Mouse (Mus musculus): ENCODE measurements around the gene Nsun5.

The Nsun5 gene

DNA sequence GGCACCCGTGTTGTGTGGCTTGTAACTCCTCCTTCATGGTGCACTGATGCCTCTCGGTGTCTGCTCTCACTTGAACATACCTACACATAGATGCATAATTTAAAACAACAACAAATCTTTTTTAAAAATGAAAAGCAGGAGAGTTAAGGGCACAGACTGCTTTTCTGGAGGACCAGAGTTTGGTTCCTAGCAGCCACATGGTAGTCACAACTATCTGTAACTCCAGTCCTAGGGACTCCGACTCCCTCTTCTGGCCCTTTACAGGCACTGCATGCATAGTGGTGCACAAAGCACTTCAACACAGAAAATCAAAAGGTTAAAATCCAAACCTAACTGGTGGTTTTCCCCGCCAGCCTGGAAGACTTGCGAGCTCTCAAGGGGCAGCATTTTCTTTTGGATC lies 3.8 kb downstream of the Nsun5 start:
- DNase-seq (ENCODE audit: extremely low spot score, low read depth, low spot score), result no peak

DNA sequence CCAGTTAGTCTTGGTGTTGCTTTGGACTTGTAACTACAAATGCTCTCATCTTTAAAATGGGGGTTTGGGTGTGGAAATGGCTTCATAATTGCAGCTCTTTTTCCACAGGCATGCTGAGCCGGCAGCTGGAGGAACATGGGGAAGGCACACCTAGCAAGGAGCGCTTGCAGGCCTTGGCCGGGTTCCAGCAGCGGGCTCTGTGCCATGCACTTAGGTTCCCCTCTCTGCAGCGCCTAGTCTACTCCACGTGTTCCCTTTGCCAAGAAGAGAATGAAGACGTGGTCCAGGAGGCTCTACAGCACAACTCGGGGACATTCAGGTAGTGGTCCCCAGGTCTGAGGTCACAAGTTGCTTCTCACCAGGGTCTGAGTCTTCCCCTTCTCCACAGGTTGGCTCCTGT lies 5.4 kb downstream of the Nsun5 start:
- DNase-seq (ENCODE audit: extremely low spot score, low read depth, low spot score), result no peak

DNA sequence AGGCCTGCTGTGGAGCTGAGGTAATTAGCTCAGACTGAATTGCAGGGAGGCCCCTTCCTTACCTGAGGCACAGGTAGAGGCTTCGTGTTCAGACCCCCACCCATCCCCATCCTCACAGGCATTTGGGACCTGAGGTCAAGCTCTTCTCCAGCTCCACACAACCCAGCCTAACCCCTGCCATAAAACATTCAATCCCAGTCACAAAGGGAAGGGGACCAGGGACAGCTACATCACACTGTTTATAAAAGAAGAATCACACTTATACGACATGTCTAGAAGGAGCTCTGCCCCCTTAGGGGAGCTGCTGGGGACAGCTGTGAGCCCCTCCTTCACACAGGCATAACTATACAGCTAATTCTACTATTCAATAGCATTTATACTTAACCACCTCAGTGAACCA lies 6.6 kb downstream of the Nsun5 start:
- no peak for DNase-seq (ENCODE audit: extremely low spot score, low read depth, low spot score)

DNA sequence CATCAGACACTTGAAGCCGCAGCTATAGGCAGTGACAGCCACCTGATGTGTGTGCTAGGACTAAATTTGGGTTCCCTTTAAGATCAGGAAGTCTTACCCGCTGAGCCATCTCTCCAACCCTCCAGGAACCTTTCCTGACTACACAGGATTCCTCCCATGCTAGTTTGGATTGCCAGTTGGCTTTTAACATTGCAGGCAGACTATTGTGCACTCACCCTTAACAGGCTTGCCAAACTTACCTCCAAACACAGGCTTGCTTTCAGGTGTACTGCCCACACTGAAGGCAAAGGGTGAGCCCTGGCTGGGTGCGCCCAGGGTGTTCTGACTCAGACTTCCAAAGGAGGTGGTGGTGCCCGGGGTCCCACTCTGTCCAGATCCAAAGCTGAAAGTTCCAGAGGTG lies 10.9 kb downstream of the Nsun5 start:
- DNase-seq (ENCODE audit: extremely low spot score, low read depth, low spot score), result no peak

DNA sequence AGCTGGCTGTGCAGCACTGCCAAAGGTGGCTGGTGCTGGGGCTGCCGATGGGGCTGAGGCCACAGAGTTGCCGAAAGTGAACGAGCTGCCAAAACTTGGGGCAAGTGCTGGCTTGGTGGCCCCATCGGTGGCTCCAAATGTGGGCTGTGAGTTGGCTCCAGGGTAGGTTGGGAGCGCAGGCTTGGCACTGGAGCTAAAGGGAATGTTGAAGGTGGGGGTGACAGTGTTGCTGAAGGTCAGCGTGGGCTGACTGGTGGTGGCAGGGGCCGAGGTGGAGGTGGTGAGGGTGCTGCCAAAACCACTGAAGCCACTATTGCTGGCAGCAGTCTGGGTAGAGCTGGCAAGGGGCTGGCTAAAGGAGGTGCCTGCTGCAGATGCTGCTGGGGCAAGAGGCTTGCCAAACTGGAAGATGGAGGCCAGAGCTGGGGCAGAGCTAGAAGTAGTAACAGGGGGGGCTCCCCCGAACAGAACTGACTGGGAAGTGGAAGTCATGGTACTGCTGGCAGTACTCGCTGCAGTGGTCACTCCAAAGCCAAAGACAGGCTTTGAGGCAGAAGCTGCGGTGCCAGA lies 11.7 kb downstream of the Nsun5 start:
- no peak for DNase-seq (ENCODE audit: extremely low spot score, low read depth, low spot score)

DNA sequence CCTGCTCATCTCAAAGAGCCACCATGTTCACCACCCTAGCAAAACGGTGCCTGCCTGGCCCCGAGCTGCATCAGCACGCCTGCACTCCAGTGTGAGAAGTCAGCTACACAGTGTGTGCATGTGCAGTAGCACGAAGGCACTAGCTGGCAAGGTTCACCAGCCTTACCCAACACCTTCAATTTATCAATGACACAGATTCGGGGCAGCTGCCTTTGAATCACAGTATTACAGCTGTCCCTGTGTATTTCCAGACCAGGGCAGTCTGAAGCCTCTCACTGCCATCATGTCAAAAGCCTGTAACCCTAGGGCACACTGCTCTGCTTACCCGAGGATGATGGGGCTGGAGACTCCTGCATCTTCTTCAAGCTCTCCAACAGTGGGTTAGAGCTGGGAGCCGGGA lies 13.0 kb downstream of the Nsun5 start:
- DNase-seq (ENCODE audit: extremely low spot score, low read depth, low spot score), result no peak

GRCm38 (mm10) chr5:135383771-135384170 lies 14.0 kb downstream of the Nsun5 start:
- DNase-seq (ENCODE audit: extremely low spot score, low read depth, low spot score), result no peak

DNA sequence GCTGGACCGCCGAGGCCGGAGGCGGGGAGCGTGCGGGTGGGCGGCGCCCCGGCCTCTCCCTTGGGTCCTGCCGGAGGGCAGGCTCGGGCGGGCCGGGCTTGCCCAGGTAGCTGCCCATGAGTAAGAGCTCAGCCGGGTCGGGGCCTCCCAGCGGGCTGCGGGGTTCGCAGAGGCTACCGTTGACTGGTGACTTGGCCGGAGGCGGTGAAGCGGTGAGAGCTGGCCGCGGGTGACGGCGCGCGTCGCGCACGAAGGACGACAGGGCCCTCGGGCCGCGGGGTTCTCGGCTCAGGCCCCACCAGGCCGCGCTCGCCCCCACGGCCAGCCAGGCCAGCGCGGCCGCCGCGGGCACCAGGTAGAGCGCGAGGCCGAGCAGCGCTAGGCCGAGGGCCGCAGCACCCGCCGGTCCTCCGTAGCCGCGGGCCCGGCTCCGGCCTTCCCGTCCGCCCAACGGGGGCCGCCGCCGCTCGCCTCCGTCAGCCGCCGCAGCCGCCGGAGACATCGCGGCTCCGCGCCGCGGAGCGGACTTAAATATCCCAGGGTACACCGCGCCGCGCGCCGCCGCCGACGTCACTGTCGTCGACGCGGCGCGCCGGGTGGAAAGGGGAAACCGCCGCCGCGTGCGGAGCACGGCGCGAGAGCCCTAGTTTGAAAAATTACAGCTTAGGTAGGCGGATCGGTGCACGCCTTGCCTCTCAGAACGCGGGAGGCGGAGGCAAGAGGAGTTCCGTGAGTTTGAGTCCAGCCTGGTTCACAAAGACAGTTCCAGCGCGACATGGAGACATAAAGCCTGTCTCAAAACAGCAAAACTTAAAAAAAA lies 24.5 kb downstream of the Nsun5 start, which contains the start of gene Pom121:
Pom121 (minus strand) TSS at position 543 of the 820 bp plus-strand sequence.
- peak; percentile 75 for DNase-seq (ENCODE audit: extremely low spot score, low read depth, low spot score)

DNA sequence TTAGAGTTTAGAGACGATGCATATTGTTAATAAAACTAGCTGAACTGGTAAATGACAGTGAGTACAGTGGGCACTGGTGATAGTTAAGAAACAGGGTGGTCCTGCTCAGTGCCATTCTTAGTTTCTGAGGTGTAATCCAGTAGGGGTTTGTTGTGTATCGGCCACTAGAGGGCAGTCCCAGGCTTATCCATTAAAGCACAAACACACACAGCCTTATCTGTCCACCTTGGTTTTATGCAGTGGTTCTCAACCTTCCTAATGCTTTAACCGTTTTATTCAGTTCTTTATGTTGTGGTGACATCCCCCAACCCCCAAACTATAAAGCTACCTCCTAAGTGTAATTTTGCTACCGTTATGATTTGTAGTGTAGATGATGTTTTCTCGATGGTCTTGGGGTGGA lies 26.1 kb downstream of the Nsun5 start:
- no peak for DNase-seq (ENCODE audit: extremely low spot score, low read depth, low spot score)

- DNase-seq (ENCODE audit: extremely low spot score, low read depth, low spot score), result no peak
Measured at GRCm38 (mm10) chr5:135399382-135399781, 29.6 kb downstream of the Nsun5 start.

- DNase-seq (ENCODE audit: extremely low spot score, low read depth, low spot score), result peak; percentile 76
Measured at GRCm38 (mm10) chr5:135400244-135400643, 30.5 kb downstream of the Nsun5 start.

DNA sequence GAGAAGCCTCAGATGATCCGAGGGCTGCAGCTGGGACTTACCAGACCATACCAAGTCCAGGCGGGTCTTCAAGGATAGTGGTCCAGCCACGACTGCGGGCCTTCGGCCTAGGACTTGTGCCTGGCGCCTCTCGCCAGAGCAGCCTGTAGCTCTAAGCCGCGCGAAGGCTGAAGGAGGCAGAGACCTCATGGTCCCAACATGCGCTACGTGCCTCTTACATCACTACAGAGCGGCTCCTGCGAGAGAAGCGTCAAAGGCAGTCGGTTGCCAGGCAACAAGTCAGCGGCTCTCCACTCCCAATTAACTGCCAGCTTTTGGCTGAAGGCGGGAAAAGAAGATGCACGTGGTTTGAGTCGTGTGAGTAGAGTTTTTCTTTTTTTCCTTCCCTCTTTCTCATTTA lies 34.9 kb downstream of the Nsun5 start:
- no peak for DNase-seq (ENCODE audit: extremely low spot score, low read depth, low spot score)

- no peak for DNase-seq (ENCODE audit: extremely low spot score, low read depth, low spot score)
Measured at GRCm38 (mm10) chr5:135405437-135405836, 35.7 kb downstream of the Nsun5 start.

DNA sequence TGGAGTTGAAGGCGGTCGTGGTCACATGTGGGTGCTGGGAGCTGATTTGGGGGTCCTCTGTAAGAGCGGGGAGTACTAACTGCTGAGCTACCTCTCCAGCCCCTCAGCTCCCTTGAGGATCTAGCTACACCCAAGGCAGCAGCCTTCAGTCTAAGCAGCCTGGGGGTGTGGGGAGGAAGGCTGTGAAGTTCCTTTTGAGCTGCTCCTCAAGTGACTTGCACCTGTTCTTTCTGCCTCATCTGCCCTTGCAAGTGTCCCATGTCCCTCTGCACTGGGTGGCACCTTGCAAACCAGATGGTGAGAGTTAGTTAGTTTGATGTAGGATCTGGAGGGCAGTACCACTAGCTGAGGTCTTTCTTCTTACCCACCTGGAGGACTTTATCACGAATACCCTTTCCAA lies 38.4 kb downstream of the Nsun5 start:
- no peak for DNase-seq (ENCODE audit: extremely low spot score, low read depth, low spot score)

- DNase-seq (ENCODE audit: extremely low spot score, low read depth, low spot score), result no peak
Measured at GRCm38 (mm10) chr5:135410266-135410665, 40.5 kb downstream of the Nsun5 start.
